Mouse (Mus musculus): ENCODE data around the gene Cd3g. TPM values are rescaled to one million over a fixed set of nuclear protein-coding genes. Genes with fewer than 3 reads are reported as not detected.

Cd3g gene
- polyA plus RNA-seq, 1 experiment = not detected

DNA sequence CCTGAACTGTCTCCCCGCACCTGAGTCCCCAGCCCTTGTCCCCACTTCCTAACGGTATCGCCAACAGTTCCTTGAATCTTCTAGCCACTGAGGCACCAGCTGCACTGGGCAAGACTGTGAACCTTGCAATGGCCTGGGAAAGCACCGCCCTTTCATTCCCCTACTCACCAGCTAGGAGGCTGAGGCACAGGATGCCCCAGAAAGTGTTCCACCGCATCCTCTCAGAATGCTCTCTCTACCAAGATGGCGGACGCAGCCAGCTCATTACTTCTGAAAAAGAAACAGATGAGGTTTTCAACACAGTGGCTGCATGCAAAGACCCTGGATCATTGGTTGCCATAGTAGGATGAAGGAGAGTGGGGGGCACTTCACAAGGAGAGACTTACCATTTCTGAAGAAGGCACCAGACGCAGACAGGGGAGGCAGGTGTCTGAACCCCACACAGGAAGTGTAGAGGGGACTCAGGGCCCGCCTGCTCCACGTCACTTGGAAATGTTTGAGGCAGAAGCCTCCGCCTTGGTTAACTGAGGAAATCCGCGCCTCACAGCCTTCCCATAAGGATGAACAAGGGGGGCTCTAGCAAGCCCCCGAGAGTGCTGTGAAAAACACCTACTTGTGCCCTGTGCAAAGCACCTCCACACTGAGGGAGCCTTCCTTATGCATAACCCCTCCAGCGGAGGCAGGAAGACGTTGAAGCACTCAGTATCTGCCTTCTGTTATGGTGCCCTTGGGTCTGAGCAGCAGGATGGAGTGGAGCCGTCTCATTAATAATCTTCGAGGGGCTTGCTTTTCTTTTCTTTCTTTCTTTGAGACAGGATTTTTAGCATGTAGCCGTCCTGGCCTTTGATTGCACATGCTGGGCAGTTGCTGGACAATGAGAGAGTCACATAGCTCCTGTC, 29.2 kb upstream of the Cd3g start, which contains the start of gene Cd3e:
Cd3e (minus strand) TSS at position 448 of the 899 bp plus-strand sequence.
- Histone ChIP-seq H3K4me3 (ENCODE audit: insufficient read depth, low read length) (no peak within 1 kb of the TSS), H3K4me1 (ENCODE audit: control insufficient read depth, insufficient read depth, low read length) (no peaks in the 10 kb centered on the region), H3K27ac (ENCODE audit: insufficient read depth, low read length) (no peak within 1 kb of the TSS)
- TF ChIP-seq CTCF (IDR thresholded peaks at IDR 0.05; ENCODE audit: extremely low read depth, insufficient read depth, low read length) (no peak), POLR2A (IDR thresholded peaks at IDR 0.05; ENCODE audit: extremely low read depth, insufficient read depth, low read length) (no peak)

DNA sequence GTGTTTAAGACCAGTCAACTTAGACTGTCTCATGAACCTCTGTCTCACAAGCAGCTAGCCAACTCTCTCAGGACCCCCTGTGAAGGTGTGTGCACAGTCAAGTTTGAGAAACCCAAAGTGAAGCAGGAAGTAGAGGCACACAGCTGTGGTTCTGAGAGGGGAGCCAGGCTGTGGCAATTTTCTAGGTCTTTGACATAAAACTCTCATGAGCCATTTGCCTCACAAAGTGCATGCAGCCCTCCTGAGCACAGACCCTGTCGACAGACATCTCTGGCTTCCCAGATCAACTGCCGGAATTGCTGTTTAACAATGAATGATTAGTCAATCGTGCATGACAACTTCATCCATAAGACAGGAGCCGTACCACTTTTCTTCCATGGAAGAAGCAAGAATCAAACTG, 28.1 kb upstream of the Cd3g start:
- TF ChIP-seq POLR2A (IDR thresholded peaks at IDR 0.05; ENCODE audit: extremely low read depth, insufficient read depth, low read length) (no peak), CTCF (IDR thresholded peaks at IDR 0.05; ENCODE audit: extremely low read depth, insufficient read depth, low read length) (no peak)
- no peaks in the 10 kb centered on the region for H3K4me1 ChIP-seq (ENCODE audit: control insufficient read depth, insufficient read depth, low read length)
- no peak overlapping the region for H3K4me3 ChIP-seq (ENCODE audit: insufficient read depth, low read length)
- no peak overlapping the region for H3K27ac ChIP-seq (ENCODE audit: insufficient read depth, low read length)

DNA sequence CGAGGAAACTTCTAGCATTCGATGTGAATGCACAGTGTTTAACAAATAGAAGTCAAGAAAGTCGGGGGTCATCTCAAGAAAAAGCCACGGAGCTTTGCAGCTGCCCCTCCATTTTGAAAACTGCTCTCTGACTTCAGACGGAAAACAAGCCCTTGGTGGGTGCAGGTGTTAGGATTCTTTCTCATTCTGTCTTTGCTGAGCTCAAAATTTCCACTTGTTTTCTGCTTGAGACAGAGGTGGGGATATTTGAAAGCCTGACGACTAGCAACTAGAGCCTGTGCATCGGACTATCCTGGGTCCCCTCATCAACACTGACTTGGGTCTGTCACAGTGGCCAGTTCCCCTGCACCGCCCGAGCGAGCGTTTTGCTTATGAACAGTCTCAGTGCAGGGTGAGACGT, 27.2 kb upstream of the Cd3g start:
- H3K27ac ChIP-seq (ENCODE audit: insufficient read depth, low read length) = no peak overlapping the region
- TF ChIP-seq POLR2A (IDR thresholded peaks at IDR 0.05; ENCODE audit: extremely low read depth, insufficient read depth, low read length) (no peak), CTCF (IDR thresholded peaks at IDR 0.05; ENCODE audit: extremely low read depth, insufficient read depth, low read length) (no peak)
- H3K4me3 ChIP-seq (ENCODE audit: insufficient read depth, low read length) = no peak overlapping the region
- no peaks in the 10 kb centered on the region for H3K4me1 ChIP-seq (ENCODE audit: control insufficient read depth, insufficient read depth, low read length)

DNA sequence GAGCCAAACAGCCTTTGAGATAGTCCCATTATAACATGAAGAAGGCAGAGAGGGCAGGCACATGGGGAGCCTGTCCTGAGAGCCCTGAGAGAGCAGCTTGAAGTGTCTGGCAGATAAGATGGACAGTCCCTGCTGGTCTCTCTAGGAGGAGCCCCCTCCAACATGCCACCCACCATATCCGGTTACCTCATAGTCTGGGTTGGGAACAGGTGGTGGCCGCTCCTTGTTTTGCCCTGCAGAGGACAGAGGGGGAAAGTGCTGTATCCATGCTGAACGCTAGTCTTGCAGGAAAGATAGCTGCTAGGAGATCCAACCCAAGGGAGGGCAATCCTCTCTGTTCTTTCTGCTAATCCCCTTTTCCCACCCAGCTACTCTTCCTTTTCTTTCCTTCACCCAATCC, 20.0 kb upstream of the Cd3g start:
- TF ChIP-seq POLR2A (IDR thresholded peaks at IDR 0.05; ENCODE audit: extremely low read depth, insufficient read depth, low read length) = no peak
- TF ChIP-seq CTCF (IDR thresholded peaks at IDR 0.05; ENCODE audit: extremely low read depth, insufficient read depth, low read length) = no peak
- Histone ChIP-seq H3K4me3 (ENCODE audit: insufficient read depth, low read length) (no peak overlapping the region), H3K4me1 (ENCODE audit: control insufficient read depth, insufficient read depth, low read length) (no peaks in the 10 kb centered on the region), H3K27ac (ENCODE audit: insufficient read depth, low read length) (no peak overlapping the region)

DNA sequence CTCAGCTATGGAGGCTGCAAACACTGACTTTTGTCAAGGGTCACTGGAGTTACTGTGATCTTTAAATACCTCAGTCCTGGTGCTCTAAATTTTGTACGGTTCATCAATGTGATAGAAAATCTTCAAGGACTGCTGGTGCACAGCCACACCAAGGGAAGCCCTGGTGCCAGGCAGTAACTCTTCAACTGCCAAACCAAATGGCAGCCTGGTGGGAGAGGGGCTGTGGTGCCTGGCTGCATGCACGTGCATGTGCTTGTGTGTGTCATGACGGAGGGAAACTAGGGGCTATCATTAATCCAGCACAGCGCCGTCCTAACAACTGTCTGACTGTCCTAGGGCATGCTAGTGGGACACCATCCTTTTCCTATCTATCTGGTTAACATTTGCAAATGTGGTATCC, 19.5 kb upstream of the Cd3g start:
- TF ChIP-seq CTCF (IDR thresholded peaks at IDR 0.05; ENCODE audit: extremely low read depth, insufficient read depth, low read length) (no peak), POLR2A (IDR thresholded peaks at IDR 0.05; ENCODE audit: extremely low read depth, insufficient read depth, low read length) (no peak)
- Histone ChIP-seq H3K4me1 (ENCODE audit: control insufficient read depth, insufficient read depth, low read length) (no peaks in the 10 kb centered on the region), H3K4me3 (ENCODE audit: insufficient read depth, low read length) (no peak overlapping the region), H3K27ac (ENCODE audit: insufficient read depth, low read length) (no peak overlapping the region)

DNA sequence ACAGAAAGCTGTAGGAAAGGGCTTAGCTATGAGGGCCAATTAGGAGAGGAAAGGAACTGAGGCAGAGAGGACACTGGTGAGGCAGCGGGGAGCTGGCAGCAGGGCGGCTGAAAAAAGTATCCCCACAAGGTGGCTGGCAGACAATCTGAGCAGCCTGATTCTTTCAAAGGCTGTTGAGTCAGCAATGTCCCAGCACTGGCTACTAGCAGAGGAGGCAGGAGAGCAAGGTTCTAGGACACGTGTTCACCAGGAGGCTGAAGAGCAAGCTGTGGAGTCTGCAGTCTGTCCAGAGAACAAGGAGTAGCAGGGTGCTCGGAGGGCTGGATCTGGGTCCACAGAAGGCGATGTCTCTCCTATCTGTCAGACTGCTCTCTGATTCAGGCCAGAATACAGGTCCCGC, 18.9 kb upstream of the Cd3g start:
- Histone ChIP-seq H3K27ac (ENCODE audit: insufficient read depth, low read length) (no peak overlapping the region), H3K4me3 (ENCODE audit: insufficient read depth, low read length) (no peak overlapping the region), H3K4me1 (ENCODE audit: control insufficient read depth, insufficient read depth, low read length) (no peaks in the 10 kb centered on the region)
- TF ChIP-seq CTCF (IDR thresholded peaks at IDR 0.05; ENCODE audit: extremely low read depth, insufficient read depth, low read length) = no peak
- TF ChIP-seq POLR2A (IDR thresholded peaks at IDR 0.05; ENCODE audit: extremely low read depth, insufficient read depth, low read length) = no peak

DNA sequence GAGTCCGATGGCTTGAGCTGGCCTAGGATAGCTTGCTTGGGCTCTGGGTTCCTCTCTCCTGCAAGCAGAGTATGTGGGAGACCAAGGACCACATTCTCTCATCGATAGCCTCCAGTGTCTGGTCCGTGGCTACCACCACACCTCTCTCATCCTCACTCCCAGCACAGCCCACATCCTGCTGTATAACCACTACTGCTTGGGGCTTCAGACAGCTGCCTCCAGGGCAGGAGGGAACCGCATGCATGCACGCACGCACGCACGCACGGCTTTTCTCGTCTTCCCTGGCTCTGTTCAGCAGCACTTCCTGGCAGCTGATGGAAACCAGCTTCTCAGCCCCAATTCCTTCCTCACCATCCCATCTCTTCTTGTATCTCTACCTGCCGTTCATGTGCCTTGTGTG, 17.9 kb upstream of the Cd3g start:
- no peak for TF ChIP-seq POLR2A (IDR thresholded peaks at IDR 0.05; ENCODE audit: extremely low read depth, insufficient read depth, low read length)
- no peak for TF ChIP-seq CTCF (IDR thresholded peaks at IDR 0.05; ENCODE audit: extremely low read depth, insufficient read depth, low read length)
- Histone ChIP-seq H3K4me3 (ENCODE audit: insufficient read depth, low read length) (no peak overlapping the region), H3K27ac (ENCODE audit: insufficient read depth, low read length) (no peak overlapping the region), H3K4me1 (ENCODE audit: control insufficient read depth, insufficient read depth, low read length) (no peaks in the 10 kb centered on the region)

DNA sequence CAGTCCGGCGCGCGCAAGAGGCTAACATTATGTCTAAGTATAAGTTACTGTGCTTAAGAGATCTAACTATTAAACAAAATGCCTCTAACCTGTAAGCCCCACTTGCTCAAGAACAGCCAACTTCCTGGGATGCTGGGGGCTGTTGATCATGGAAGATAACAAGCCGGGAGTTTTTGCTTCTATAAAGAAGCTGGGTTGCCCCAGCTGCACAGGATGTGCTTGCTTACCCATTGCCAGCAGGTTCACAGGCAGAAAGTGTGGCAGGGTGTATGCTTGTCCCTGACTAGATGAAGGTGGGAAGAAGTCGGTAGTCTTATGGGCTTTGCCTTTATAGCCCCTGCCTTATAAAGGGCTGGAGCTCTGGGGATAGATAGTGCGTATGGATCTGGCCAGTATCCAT, 16.4 kb upstream of the Cd3g start:
- H3K27ac ChIP-seq (ENCODE audit: insufficient read depth, low read length) = no peak overlapping the region
- H3K4me3 ChIP-seq (ENCODE audit: insufficient read depth, low read length) = no peak overlapping the region
- TF ChIP-seq POLR2A (IDR thresholded peaks at IDR 0.05; ENCODE audit: extremely low read depth, insufficient read depth, low read length) = no peak
- no peak for TF ChIP-seq CTCF (IDR thresholded peaks at IDR 0.05; ENCODE audit: extremely low read depth, insufficient read depth, low read length)
- H3K4me1 ChIP-seq (ENCODE audit: control insufficient read depth, insufficient read depth, low read length) = no peaks in the 10 kb centered on the region

DNA sequence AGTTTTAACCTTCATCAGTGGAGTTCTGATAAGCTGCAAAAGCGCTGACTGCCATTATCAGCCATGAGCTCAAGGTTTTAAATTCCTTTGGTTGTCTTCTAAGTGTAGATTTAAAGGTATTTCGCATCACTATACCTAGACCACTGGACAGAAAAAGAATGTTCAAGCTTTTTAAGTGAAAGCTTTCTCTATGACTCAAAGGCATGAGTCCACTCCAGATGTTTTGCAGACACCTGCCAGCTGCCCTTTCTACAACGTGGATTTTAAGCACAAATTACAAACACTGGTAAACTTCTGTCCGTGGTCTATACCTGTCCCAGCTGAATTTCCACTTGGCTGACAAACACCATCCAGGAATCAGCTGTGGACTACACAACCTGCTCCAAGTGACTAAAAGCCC, 14.7 kb upstream of the Cd3g start:
- no peaks in the 10 kb centered on the region for H3K4me1 ChIP-seq (ENCODE audit: control insufficient read depth, insufficient read depth, low read length)
- TF ChIP-seq CTCF (IDR thresholded peaks at IDR 0.05; ENCODE audit: extremely low read depth, insufficient read depth, low read length) (no peak), POLR2A (IDR thresholded peaks at IDR 0.05; ENCODE audit: extremely low read depth, insufficient read depth, low read length) (no peak)
- H3K27ac ChIP-seq (ENCODE audit: insufficient read depth, low read length) = no peak overlapping the region
- H3K4me3 ChIP-seq (ENCODE audit: insufficient read depth, low read length) = no peak overlapping the region

DNA sequence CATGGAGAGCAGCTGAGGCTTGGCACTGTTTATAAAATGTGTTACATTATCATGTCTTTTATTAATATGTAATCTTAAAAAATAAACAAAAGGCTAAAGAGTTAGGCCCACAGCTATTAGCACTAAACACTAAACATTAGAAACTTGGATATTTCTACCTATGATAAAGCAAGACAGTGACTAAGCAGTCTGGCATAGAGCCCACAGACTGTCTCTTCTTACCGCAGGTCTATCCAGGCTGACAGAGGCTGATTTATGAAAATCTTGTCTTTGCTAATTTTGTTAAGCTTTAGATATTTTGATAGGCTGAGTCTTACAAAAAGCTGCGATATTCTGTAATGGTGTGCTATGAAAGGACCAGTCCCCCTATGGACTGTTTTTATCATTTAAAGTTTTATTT, 13.0 kb upstream of the Cd3g start:
- H3K4me1 ChIP-seq (ENCODE audit: control insufficient read depth, insufficient read depth, low read length) = no peaks in the 10 kb centered on the region
- no peak for TF ChIP-seq POLR2A (IDR thresholded peaks at IDR 0.05; ENCODE audit: extremely low read depth, insufficient read depth, low read length)
- no peak for TF ChIP-seq CTCF (IDR thresholded peaks at IDR 0.05; ENCODE audit: extremely low read depth, insufficient read depth, low read length)
- no peak overlapping the region for H3K4me3 ChIP-seq (ENCODE audit: insufficient read depth, low read length)
- H3K27ac ChIP-seq (ENCODE audit: insufficient read depth, low read length) = no peak overlapping the region

All from cortical plate, adult 2 months (tissue).